Mouse (Mus musculus): ENCODE measurements around the gene Gzmm.
A peak's percentile ranks its signal among the peaks of the same experiment; 100 is the strongest.

The Gzmm gene

DNA sequence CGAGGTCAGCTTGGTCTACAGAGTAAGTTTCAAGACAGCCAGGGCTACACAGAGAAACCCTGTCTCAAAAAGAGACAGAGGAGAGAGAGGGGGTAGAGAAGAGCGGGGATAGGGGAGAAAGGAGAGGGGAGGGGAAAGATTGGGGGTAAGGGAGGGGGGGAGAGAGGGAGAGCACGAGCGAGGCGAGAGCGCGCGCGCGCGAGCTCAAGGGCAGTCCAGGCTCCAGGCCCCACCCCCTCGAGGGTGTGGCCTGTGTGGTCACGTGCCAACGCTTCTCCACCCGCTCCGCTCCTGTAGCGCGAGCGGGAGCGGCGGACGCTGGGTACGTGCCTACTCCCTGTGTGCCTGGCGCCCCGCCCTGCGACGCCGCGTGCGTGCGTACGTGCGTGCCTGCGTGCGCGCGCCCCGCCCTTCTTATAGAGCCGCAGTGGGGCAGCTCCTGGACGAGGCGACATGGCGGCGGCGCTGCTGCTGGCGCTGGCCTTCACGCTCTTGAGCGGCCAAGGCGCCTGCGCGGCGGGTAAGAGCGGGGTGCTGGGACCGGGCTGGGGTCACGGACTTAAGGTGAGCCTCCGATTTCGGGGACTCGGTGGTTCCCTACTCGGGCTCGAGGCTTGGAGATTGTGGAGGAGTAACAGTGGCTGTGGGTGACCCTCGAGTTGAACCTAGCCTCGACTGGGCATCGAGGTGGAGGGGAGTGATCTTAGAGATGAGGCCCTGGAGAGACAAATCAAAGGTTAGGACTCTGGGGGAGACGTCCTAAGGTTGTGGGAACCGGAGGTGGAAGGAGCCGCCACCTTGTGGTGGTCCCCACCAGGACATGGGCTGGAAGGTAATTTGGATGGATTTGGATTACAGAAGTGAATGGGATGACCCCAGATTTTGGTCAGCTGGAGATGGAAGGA is 15.5 kb downstream of the Gzmm start, which contains the start of gene Bsg:
Gene Bsg, plus strand, starts transcription at position 427 of the 905 bp plus-strand sequence.
- peak; percentile 99 for DNase-seq

DNA sequence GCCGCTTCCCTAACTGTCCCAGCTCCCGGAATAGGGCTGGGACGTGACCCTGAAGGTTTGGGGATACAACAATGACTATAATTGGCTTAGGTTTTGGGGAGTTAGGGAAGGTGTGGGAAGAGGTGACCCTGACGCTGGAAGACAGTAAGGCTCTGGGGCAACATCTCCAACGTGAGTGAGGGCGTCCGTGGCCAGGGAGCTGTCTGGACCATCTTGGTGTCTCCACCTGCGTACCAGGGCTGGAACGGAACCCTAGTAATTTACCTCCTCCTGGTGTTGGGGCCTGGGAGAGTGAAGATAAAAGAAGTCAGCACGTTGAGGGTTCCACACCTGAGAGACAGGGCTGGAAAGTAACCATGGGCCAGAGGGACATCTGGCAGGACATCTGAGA is 16.1 kb downstream of the Gzmm start:
- no peak for DNase-seq

- DNase-seq, result no peak
These were observed 17.1 kb downstream of the Gzmm start for GRCm38 (mm10) chr10:79705951-79706350.

DNA sequence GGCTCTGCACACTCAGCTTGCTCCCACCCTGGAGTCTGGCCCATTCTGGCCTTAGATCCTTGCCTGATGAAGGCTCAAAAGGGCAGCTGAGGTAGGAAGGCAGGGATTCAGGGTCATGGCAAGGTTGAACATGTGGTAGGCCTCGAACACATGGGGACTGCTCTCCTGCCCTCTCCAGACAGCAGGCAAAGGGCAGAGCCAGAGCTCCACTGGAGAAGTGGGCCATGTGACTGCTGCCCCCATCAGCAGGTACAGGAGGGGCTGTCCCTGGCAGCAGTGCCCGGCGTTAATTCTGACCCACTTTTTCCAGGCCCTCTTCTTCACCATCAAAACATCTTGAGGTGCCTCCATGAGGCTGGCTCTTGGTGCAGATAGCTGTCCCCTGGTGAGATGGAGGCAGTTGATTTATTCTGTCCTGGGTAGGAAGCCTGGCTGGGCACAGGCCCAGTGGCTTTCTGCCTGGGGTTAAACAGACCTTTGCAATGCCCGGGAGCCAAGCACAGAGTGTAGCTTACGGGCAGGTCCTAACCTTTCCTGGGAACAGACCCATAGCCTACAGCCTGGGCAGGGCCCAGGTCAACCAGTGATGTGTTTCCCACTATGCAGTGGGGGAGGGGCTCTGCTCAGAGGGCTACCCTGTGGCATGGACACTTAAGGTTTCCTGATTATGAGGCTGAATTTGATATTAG is 17.7 kb downstream of the Gzmm start:
- no peak for DNase-seq

- DNase-seq, result no peak
These were observed 18.3 kb downstream of the Gzmm start for GRCm38 (mm10) chr10:79707162-79707561.

- DNase-seq, result no peak
These were observed 18.9 kb downstream of the Gzmm start for GRCm38 (mm10) chr10:79707759-79708158.

DNA sequence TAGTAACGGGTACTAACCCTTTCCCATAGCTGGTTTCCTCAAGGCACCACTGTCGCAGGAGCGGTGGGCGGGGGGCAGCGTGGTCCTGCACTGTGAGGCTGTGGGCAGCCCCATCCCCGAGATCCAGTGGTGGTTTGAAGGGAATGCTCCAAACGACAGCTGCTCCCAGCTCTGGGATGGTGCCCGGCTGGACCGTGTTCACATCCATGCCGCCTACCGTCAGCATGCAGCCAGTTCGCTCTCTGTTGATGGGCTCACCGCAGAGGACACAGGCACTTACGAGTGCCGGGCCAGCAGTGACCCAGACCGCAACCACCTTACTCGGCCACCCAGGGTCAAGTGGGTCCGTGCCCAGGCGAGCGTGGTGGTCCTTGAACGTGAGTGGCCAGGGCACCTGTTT is 19.8 kb downstream of the Gzmm start:
- DNase-seq, result no peak

DNA sequence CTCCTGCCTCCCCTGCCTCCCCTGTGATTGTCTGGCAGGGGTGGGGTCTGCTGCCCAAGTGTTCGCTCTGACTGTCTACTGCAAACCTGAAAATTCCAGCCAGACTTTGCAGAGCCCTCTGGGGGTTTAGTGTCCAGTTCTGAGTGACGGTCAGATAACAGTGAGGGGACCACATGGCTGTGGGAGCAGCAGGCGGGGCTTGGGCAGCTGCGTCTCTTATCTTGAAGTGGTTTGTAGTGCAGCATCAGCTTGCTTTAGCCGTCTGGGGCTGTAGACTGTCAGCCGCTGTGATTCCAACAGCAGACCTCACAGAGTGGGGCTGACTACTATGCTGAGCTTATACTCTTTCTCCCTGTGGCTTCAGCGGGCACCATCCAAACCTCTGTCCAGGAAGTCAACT is 20.5 kb downstream of the Gzmm start:
- no peak for DNase-seq

DNA sequence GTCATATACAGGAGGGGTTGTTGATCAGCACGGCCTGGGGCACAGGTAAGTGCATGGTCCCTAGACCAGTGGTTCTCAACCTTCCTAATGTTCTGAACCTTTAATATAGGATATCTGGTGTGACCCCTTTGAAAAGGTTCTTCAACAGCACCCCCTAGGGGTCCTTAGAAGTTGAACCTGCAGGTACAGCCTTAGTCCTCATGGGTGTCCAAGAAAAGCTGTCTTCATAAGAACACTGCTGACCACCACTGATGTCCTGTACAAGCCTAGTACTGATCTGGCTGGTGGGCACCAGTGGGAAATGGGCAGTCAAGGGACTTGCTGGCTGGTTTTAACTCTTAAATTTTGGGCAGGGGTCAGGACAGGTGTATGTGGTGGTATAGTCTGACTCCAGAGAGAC is 23.2 kb downstream of the Gzmm start:
- DNase-seq, result no peak

DNA sequence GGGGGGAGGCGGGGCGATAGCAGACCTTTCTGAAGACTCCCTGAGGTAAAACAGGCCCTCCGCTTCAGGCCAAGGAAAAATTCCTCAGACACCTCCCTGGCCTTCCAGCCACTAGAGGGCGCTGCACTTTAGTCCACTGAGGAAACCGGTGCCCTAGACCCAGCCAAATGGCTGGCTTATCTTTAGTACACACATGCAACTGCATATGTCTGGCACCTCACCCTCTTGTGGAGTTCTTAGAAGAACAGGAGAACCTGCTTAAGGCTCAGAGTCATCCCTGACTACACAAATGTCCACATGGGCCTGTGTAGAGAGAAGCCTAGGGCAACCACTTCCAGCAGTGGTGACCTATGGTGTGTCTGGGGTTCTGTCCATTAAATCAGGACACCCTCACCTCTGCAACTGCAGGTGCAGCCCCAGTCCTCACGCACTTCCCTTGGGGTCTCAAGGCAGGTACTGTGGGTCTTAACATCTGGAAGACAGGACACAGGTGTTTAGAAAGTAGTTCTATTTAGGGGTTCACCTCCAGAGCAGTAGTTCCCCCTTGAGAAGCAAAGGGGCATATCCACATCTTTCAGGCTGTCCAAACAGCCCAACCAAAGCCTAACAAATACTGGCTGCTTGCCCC is 23.8 kb downstream of the Gzmm start:
- DNase-seq, result peak; percentile 62 to 78

DNA sequence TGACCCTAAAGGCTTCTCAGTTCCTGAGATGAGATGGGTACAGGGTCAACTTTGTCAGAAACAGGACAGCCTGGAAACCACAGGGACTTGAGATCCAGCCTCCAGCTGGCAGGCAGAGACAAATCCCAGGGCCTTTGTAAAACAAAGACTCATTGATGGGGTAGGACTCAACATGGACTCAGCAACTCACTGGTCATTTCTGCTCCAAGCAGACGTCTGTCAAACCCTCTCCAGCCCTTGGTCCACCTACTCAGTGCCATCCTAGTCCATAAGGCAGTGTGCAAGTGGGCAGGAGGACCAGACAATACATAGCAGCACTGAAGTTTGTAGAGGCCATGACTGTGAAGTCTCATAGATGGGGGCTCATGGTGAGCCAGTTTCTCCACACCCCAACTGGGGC is 24.3 kb downstream of the Gzmm start:
- no peak for DNase-seq

GRCm38 (mm10) chr10:79714996-79715395 is 26.2 kb downstream of the Gzmm start:
- DNase-seq, result no peak

DNA sequence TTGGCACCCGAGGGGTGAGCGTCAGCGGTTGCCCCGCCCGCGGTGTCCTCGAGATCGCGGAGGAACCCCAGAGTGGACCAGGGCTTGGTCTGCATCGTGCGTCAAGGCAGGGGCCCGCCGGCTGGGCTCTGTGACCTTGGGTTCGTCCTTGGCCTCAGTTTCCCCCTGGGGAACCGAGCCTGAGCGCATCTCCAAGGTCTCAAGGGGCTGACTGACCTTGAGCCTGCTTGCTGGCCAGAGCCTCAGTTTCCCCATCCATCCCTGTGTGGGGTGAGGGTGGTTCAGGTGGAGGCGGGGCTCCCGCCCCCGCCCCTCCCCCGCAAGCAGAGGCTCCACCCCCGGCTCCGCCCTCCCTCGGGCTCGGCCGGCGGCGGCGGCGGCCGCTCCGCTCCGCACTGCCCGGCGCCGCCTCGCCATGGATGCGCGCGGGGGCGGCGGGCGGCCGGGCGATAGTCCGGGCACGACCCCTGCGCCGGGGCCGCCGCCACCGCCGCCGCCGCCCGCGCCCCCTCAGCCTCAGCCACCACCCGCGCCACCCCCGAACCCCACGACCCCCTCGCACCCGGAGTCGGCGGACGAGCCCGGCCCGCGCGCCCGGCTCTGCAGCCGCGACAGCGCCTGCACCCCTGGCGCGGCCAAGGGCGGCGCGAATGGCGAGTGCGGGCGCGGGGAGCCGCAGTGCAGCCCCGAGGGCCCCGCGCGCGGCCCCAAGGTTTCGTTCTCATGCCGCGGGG is 27.6 kb downstream of the Gzmm start, which contains the start of gene Hcn2:
Gene Hcn2, plus strand, starts transcription at position 381 of the 734 bp plus-strand sequence.
- no peak for DNase-seq

GRCm38 (mm10) chr10:79716988-79717355 is 28.2 kb downstream of the Gzmm start:
- DNase-seq, result no peak

DNA sequence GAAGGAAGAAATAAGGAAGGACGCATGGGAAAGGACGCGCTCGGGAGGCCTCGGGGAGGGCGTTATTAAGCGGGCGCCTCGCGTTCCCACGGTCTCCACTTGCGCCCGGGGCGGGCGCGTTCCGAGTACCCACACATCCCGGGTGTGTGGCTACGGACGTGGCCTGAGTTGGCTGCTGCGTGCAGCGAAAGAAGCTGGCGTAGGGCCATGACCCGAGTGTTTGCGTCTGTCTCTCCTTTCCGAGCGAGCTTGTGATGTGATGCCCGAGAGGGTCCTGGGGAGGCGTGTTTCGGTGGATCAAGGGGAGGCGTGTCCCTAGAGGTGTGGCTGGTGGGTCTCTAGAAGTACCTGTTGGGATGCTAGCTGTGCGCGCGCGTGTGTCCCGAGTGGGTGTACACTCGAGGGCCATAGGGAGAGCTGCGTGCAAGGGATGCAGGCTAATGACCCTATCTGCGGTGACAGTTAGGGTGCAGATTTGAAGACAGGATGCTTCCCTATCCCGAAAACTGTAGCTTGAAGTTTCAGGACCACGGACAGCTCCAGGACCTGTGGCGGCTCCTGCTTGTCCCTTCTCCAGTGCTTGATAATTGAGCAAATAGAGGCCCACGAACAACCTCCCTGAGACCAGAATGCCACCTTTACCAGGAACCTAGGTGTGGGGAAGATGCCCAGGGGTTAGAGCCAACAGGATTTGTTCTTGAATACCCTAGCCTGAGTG is 29.0 kb downstream of the Gzmm start:
- peak in 1 of 2 experiments; percentile 79 for DNase-seq

GRCm38 (mm10) chr10:79721089-79721488 is 32.3 kb downstream of the Gzmm start:
- no peak for DNase-seq

DNA sequence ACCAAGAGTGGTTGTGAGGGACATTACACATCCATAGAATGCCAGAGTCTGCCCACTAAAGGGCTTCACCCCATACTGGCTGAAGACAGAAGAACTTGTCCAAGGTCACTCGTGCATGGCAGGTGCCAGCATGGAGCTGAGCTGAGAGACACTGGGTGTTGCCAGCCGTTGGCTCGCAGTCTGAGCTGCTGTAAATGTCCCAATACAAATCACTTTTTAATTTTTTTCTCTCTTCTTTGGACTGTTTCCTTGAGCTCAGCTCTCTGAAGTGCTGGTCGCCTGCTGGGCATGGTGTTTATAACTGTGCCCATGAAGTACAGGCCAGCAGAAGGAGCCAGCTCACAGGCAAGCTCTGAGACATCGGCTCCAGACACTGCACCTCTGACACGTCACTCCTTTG is 34.2 kb downstream of the Gzmm start:
- no peak for DNase-seq

DNA sequence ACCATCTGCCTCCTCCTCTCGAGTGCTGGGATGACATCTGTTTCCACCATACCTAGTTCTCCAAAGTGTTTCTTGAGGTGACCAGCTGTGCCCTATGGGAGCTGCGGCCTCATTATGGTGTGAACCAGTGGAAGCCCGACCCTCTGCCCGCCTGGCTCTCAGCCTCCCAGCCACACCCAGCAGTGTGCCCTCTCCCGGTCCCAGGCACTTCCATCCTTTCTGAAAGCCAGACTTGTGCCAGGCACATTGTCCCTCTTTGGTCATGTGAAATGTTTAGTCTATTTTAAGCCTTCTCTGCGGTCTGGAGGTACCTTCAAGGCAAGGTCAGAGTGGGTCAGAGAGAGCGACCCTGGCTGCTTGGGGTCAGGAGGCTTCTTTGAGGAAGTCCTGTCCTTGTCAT is 34.9 kb downstream of the Gzmm start:
- no peak for DNase-seq

DNA sequence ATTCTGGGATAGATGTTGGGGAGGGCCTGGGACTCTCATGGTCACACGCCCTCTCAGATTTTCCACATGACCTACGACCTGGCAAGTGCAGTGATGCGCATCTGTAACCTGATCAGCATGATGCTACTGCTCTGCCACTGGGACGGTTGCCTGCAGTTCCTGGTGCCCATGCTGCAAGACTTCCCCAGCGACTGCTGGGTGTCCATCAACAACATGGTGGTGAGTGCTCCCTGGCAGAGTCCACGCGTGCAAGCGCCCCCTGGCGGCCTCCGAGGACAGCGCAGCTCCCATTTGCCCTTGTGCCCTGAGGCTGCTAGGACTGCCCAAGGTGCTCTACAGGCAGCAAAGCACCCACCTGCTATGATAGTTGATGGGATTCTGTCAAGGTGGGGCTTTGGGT is 37.3 kb downstream of the Gzmm start:
- peak; percentile 43 to 68 for DNase-seq

DNA sequence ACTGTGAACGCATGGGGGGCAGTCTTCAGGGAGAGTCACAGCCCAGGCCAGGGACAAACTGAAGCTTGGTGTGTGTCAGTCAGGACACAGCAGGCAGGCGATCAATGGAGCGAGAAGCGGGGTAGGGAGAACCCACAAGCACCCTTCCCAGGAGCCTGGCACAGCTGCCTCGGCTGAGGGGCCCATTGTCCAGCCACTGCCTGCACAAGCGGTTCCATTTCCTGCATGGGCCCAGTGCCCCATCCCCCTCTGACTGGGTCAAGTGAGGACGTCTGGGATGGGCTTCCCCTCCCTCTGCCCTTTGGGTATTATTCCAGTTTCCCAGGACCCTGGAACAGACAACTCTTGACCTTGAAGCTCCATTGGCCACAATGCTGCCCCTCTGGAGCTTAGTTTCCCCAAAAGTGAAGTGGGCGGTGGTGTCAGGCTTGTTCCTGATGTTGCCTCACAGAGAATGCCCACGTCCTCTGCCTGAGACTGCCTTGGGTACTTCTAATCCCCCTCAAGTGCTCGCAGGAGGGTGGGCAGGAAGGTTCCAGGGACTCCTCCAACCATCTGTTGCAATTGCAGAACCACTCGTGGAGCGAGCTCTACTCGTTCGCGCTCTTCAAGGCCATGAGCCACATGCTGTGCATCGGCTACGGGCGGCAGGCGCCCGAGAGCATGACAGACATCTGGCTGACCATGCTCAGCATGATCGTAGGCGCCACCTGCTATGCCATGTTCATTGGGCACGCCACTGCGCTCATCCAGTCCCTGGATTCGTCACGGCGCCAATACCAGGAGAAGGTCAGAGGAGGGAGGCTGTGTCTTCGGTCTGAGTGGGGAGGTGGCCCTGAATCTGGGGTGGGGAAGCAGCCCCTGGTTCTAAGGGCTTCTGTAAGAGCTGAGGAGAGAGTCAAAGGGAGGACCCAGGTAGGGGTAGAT is 39.8 kb downstream of the Gzmm start:
- no peak for DNase-seq

- DNase-seq, result no peak
These were observed 40.6 kb downstream of the Gzmm start for GRCm38 (mm10) chr10:79729357-79729965.

All from kidney, adult 8-10 months (tissue).